Mouse (Mus musculus) heart, adult 2 months (tissue): ENCODE data around the gene Prpf38b.

Experiments used
- CTCF ChIP-seq: fragments of 200-600 bp; IDR thresholded peaks from 2 replicates; pipeline ENCODE4 v1.8.1; 2022; ENCODE audit warnings: antibody characterized with exemption, mild to moderate bottlenecking, moderate library complexity
- EP300 ChIP-seq: fragments of 200-500 bp; IDR thresholded peaks from 2 replicates; pipeline ENCODE4 v1.6.1; 2011; ENCODE audit warnings: low read depth, low read length, control low read depth; ENCODE audit not compliant: insufficient read depth
- POLR2A ChIP-seq: fragments of 200-500 bp; IDR thresholded peaks from 2 replicates; pipeline ENCODE4 v1.6.1; 2011; ENCODE audit warnings: mild to moderate bottlenecking, low read depth, low read length, control low read depth; ENCODE audit not compliant: insufficient read depth

DNA sequence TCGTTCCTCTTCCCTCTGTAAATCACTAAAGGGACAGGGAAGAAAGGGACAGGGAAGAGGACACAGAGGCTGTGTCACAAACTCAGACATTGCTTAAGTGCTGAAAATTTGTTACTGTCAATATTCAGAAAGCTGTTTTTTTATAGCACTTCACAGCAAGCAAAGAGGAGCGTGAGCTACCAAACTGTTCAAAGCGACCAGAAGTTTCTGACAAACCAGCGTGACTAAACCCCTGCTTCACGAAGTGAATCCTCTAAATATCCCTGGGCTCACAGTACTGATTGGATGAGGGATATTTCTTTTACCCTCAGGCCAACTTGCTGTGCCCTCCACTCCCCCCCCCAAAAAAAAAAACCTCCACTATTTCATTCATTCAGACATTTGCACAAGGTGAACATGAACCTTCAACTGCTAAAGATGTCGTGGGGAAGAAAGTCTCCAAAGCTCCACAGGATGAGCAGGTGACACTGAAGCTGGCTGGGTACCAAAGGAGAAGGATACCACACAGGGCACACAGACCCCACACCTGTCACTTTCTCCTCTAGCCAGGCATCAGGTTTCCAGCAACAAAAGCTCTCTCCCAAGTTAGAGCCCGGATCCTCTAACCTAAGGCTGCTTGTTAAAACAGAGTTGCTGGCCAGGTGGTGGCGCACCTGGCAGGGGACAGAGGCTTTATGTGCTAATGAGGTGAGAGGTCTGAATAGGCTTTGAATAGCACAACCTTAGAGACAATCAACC is 55.0 kb downstream of the Prpf38b start:
- TF ChIP-seq EP300 = no peak
- peak; percentile 35 for TF ChIP-seq CTCF
- TF ChIP-seq POLR2A = no peak
